Mouse (Mus musculus): ENCODE data around the gene Cdc42bpb.
A peak's percentile ranks its signal among the peaks of the same experiment; 100 is the strongest.

Cdc42bpb gene

GRCm38 (mm10) chr12:111284532-111284931 lies 93.0 kb downstream of the Cdc42bpb start:
- no peak for DNase-seq (ENCODE audit: low read depth, low spot score)

- DNase-seq (ENCODE audit: low read depth, low spot score) = no peak
Observed at GRCm38 (mm10) chr12:111283573-111283972, 93.9 kb downstream of the Cdc42bpb start.

- no peak for DNase-seq (ENCODE audit: low read depth, low spot score)
Observed at GRCm38 (mm10) chr12:111276371-111276770, 101.1 kb downstream of the Cdc42bpb start.

DNA sequence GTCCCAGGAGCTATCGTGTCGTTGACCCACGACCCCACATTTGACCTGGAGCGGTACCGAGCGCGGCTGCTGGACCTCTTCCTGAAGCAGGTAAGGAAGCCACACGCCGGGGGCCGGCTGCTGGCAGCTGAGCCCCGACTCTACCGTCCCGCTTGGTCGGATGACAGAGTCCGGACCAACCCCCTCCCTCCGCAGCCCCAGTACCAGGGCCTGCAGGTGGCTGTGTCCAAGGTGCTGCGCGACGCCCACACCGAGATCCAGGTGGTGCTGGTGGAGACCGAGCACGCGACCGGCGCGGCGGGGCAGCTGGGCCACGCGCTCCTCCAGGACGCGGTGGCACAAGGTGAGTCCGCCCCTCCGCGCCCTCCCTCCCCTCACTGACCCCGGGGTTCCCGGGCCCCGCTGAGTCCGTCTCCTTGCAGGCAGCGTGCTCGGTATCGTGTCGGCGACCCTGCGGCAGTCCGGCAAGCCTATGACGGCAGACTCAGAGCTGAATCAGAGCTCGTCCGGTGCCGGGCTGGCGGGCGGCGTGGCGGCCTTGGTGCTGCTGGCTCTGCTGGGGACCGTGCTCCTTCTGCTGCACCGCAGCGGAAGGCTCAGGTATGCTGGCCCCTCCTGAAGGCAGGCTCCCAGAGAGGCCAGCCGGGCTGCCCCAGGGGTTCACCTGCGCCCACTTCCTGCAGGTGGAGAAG lies 102.2 kb downstream of the Cdc42bpb start:
- no peak for DNase-seq (ENCODE audit: low read depth, low spot score)

DNA sequence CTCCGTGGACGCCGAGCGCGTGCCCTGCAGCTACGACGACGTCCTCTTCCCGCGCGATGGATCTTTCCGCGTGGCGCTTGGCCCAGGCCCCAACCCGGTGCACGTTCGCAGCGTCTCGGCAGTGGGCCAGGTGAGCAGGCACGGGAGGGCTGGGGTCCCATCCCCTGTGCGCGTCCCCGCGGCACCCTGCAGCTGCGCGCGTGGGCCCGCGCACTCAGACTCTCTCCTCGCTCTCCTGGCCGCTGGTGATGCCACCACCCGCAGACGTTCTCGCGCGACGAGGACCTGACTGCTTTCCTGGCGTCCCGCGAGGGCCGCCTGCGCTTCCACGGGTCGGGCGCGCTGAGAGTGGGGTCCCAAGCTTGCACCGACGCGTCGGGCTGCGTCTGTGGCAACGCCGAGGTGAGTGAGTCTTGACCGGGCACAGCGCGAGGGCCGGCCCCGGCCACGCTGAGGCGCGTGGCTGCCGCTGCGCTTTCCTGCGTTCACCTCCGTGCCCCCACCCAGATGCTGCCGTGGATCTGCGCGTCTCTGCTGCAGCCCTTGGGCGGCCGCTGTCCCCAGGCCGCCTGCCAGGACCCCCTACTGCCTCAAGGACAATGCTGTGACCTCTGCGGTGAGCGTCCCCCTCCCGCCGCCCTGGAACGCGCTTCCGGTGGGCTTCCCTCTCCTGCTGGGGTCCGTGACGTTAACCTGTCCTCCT lies 102.9 kb downstream of the Cdc42bpb start:
- no peak for DNase-seq (ENCODE audit: low read depth, low spot score)

GRCm38 (mm10) chr12:111274006-111274405 lies 103.5 kb downstream of the Cdc42bpb start:
- no peak for DNase-seq (ENCODE audit: low read depth, low spot score)

GRCm38 (mm10) chr12:111272420-111272819 lies 105.1 kb downstream of the Cdc42bpb start:
- DNase-seq (ENCODE audit: low read depth, low spot score) = peak; percentile 51

DNA sequence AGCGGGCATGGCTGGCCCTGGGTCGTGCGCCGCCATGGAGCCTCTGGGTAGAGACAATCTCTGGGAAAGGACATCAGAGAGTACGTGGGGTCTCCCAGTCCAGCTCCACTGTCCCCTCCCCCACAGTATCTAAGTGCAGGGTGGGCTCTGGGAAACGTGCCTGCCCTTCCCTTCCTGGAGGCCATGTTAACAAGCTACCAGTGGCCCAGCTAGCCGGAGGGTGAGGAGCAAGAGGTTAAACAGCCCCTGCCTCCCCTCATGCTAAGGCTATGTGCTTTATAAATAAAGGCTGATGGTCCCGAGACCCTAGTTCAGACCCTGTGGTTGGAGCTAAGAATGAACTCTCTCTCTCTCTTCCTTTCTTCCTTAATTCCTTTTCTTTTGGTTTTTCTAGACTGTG lies 105.6 kb downstream of the Cdc42bpb start:
- no peak for DNase-seq (ENCODE audit: low read depth, low spot score)

- DNase-seq (ENCODE audit: low read depth, low spot score) = no peak
Observed at GRCm38 (mm10) chr12:111271406-111271805, 106.1 kb downstream of the Cdc42bpb start.

DNA sequence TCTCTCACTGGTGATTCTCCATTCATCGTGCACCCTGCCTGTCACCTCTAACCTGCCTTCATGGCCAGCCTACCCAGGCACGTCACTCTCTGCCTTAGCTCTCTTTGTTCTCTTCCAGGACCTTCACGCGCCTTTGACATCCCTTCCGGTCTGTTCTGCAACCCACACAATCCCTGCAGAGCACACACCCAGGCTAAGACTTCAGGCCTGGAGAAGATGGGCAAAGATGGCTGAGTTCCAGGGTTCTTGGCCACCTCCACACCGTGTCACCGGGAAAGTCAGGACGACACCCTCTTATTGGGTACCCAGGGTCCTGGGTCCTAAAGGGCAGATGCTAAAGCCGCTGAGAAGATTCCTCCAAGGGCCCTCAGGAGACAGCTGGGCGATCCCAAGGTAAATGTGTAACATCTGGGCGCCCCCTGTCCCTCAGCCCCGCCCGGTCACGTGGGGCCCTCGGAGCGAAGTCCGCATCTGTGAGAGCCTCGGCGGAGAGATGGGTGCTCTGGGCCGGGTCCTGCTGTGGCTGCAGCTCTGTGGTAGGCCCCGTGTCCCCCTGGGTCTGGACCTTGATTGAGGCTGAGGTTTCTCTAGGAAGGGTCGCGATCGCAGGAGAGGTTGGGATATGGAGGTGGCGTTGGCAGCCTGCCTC lies 106.8 kb downstream of the Cdc42bpb start, which contains the start of gene Amn:
Gene Amn (plus strand): TSS at position 467 of the 649 bp plus-strand sequence.
- DNase-seq (ENCODE audit: low read depth, low spot score) = no peak

DNA sequence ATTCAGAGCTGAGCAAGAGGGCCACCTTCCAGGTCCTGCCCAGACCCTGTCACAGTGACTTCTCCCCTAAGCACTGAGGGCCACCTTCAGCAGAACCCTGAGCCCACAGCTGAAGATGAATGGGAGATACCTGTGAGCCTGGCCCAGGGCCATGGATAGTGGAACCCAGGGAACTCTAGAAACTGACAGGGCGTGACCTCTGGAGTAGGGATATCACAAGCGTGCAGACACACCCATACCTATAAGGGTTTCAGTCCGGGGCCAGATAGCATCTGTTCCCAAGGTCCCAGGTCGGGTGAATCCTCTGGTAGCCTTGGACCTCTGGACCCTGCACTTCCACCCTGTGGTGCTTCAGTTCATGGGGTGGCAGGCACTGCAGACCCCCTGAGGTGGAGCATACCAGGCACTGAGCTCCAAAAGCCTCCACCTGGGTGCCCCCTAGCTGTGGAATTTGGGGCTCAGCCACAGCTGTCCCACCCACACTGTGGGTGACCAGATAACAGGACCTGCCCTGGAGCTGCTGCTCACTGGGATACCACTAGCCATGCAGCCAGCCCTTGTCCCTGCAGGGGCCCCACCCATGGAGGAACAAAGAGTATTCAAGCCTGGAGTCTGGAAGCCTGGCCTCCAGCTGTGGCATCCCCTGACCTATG lies 109.7 kb downstream of the Cdc42bpb start:
- DNase-seq (ENCODE audit: low read depth, low spot score) = no peak

DNA sequence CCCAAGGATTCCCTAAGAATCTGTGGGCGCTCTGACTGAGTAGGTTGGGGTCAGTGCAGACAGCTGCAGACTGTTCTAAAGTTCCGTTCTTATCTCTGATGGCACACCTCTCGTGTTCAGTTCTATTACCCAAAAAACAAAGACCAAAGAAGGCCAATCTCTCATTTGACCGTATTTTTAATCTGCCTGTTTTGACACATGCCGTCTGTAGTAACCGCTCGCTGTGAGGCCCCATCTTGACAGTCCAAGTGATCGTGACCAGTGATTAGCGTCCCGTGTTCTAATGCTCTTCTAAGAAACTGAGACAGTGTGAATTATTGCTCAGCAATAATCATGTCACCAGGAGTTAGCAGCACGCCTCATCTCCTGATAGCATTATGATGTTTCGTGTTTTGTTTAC lies 110.9 kb downstream of the Cdc42bpb start:
- DNase-seq (ENCODE audit: low read depth, low spot score) = no peak

DNA sequence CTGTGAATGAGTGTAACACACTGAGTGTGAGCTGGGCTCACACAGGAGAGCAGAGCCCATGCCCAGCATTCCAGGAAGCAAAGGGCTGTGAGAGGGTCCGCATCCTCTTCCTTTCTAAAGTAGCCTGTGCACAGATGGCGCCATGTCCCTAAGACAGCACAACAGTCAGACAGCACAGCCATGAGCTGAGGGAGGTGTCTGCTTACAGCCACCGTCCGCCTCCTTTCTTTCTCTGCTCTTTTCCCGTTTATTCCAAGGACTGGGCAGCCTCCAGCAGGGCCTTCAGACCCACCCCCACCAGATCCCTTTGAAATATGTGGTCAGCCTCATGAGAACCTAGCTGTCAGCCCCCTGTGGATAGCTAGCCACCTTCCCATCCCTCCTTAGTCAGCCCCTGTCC lies 112.3 kb downstream of the Cdc42bpb start:
- no peak for DNase-seq (ENCODE audit: low read depth, low spot score)

DNA sequence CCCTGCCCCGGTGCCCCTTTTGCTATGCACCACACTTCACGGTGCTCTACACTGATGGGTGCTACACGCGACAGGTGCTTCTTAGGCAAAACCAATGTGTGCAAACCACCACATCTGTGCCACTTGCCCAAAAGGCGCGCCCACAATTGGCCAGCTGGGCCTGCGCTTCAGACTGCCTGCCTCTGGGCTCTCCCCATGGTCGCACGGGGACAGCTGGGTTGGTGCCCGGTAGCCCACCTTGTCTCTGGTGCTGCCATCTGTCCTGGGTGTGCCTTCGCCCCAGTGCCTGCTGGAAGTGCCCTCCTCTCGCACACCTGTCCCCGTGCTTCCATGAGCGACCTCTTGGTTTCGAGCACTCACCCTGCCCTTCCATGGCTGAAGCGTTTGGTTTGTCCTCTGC lies 113.9 kb downstream of the Cdc42bpb start:
- no peak for DNase-seq (ENCODE audit: low read depth, low spot score)

DNA sequence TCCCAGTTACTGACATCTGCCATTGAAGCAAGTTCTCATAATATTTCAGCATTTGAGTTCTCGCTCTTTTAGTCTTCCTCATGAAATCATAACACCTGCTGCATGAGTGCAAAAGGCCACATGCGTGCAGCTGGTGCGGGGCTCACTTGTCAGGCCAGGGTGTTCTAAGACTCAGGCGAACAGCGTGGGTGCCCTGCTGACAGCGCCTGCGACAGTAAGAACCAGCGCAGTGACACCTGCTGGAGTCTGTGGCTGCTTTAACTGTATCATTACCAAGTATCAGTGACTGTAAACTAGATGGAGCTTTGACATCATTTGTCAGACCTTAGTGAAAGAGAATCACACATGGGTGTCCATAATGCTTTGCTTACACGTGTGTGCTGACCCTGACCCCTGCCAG lies 126.3 kb downstream of the Cdc42bpb start:
- no peak for DNase-seq (ENCODE audit: low read depth, low spot score)

DNA sequence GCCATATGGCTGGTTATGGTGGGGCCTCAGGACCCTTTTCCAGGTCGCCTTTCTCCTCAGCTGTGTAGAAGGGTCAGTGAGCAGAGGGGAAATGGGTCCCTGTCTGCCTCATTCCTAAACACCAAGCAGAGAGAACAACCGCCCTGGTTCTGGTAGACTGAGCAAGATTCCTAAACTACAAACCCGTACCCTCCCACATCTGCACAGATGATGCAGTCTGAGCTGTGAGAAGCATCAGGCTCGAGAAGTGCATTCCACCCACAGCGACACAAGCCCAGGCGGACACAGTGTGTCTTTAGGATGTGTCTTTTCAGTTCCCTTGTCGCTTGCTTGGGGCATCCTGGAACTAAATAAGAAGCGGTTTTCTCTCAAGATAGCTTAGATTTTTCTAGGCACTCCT lies 127.4 kb downstream of the Cdc42bpb start:
- DNase-seq (ENCODE audit: low read depth, low spot score) = no peak

DNA sequence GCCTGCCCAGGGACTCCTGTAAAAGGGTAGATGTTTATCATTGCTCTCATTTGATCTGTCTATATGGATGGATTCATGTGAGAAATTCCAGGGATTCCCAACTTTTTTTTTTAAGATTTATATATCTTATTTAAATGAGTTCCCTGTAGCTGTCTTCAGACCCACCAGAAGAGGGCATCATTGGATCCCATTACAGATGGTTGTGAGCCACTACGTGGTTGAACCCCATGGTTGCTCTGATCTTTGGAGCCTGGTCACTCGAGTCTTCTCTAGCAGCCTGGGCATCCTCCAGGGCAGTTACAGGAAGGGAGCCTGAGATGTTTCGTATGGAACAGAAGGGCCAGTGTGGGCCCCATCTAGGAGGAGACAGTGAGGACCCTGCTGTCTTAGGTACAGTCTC lies 128.4 kb downstream of the Cdc42bpb start:
- DNase-seq (ENCODE audit: low read depth, low spot score) = no peak

- DNase-seq (ENCODE audit: low read depth, low spot score) = no peak
Observed at GRCm38 (mm10) chr12:111246808-111247464, 130.6 kb downstream of the Cdc42bpb start.

DNA sequence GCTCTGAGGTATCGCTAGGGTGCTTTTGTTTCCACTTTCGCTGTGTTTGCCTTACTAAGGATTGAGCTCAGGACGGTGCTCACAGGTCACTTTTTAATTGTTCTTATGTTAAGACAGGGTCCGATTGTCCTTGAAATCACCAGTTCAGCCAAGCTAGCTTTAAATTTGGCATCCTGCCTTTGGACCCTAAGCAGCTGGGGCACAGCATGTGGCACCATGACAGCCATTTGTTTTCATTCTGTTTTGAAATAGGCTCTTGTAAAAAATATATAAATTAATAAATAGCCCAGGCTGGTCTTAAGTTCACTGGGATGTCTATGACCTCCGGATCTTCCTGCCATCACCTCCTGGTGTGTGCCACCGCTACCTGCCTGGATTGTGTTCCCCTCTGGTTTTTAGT lies 132.4 kb downstream of the Cdc42bpb start:
- DNase-seq (ENCODE audit: low read depth, low spot score) = no peak

DNA sequence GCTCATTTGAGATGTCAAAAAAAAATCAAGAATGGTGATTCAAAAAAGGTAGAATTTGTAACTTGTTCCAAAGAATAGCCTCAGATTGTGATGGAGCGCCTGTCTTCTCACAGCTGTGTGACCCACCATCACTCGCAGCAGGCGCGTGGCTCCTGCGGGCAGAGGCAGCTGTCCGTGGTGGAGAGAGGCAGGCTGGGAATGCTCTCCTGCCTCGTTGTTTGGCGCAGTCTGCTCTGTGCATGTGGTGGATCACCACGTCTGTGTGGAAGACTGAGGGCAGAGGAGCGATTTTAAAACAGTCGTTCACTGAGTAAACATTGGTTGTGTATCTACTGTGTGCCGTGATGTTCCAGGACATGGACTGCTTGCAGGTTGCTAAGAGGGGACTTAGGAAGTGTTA lies 133.8 kb downstream of the Cdc42bpb start:
- DNase-seq (ENCODE audit: low read depth, low spot score) = no peak
